Mouse (Mus musculus) embryo, embryonic 10.5 days (tissue): ENCODE measurements around the gene Ncor1.
A peak's percentile ranks its signal among the peaks of the same experiment; 100 is the strongest.
"Not testable (repeated sequence)": the region's sequence is repeated elsewhere in the genome, so short reads cannot be mapped to it uniquely, and the experiment has no call there.

Experiments used
- DNase-seq: peaks from one replicate; pipeline ENCODE4 v3.0.0-alpha.2; 2015; ENCODE audit warnings: low spot score

The Ncor1 gene

GRCm38 (mm10) chr11:62458276-62458724 lies at the start of gene Ncor1, which contains the start of gene Pigl:
Gene Ncor1, minus strand, starts transcription at chr11:62458541.
Gene Pigl, plus strand, starts transcription at chr11:62458460.
- DNase-seq: peak; percentile 89

GRCm38 (mm10) chr11:62507683-62508082 lies 49.3 kb upstream of the Ncor1 start:
- DNase-seq: no peak

GRCm38 (mm10) chr11:62500529-62500928 lies 42.2 kb upstream of the Ncor1 start:
- no peak for DNase-seq

- DNase-seq: no peak
Measured at GRCm38 (mm10) chr11:62498802-62499201, 40.5 kb upstream of the Ncor1 start.

GRCm38 (mm10) chr11:62497181-62497580 lies 38.8 kb upstream of the Ncor1 start:
- no peak for DNase-seq

GRCm38 (mm10) chr11:62496151-62496715 lies 37.9 kb upstream of the Ncor1 start:
- DNase-seq: peak; percentile 54

GRCm38 (mm10) chr11:62495276-62495801 lies 37.0 kb upstream of the Ncor1 start:
- peak; percentile 58 for DNase-seq

- DNase-seq: peak; percentile 85
Measured at GRCm38 (mm10) chr11:62494754-62495275, 36.5 kb upstream of the Ncor1 start.

GRCm38 (mm10) chr11:62493701-62494100 lies 35.4 kb upstream of the Ncor1 start:
- no peak for DNase-seq

- no peak for DNase-seq
Measured at GRCm38 (mm10) chr11:62487540-62488350, 29.4 kb upstream of the Ncor1 start.

- DNase-seq: no peak
Measured at GRCm38 (mm10) chr11:62486949-62487348, 28.6 kb upstream of the Ncor1 start.

GRCm38 (mm10) chr11:62479581-62479980 lies 21.2 kb upstream of the Ncor1 start:
- DNase-seq: no peak

- DNase-seq: no peak
Measured at GRCm38 (mm10) chr11:62478931-62479330, 20.6 kb upstream of the Ncor1 start.

- no peak for DNase-seq
Measured at GRCm38 (mm10) chr11:62476156-62476555, 17.8 kb upstream of the Ncor1 start.

- DNase-seq: no peak
Measured at GRCm38 (mm10) chr11:62473516-62473915, 15.2 kb upstream of the Ncor1 start.

GRCm38 (mm10) chr11:62470451-62470850 lies 12.1 kb upstream of the Ncor1 start:
- DNase-seq: no peak

- not testable (repeated sequence) for DNase-seq
Measured at GRCm38 (mm10) chr11:62467289-62467688, 8.9 kb upstream of the Ncor1 start.

- no peak for DNase-seq
Measured at GRCm38 (mm10) chr11:62466546-62466945, 8.2 kb upstream of the Ncor1 start.

- DNase-seq: no peak
Measured at GRCm38 (mm10) chr11:62465849-62466248, 7.5 kb upstream of the Ncor1 start.

- DNase-seq: no peak
Measured at GRCm38 (mm10) chr11:62464696-62465095, 6.4 kb upstream of the Ncor1 start.

- no peak for DNase-seq
Measured at GRCm38 (mm10) chr11:62463225-62463915, 5.0 kb upstream of the Ncor1 start.

- DNase-seq: not testable (repeated sequence)
Measured at GRCm38 (mm10) chr11:62462529-62462928, 4.2 kb upstream of the Ncor1 start.
